Mouse (Mus musculus) thymus, adult 2 months (tissue): ENCODE data around the gene Klf9. TPM values are rescaled to one million over a fixed set of nuclear protein-coding genes. Genes with fewer than 3 reads are reported as not detected.
"Not testable (repeated sequence)": the region's sequence is repeated elsewhere in the genome, so short reads cannot be mapped to it uniquely, and the experiment has no call there.

Source experiments
- DNase-seq: peaks from one replicate; pipeline ENCODE4 v3.0.0; 2021
- H3K27ac ChIP-seq: fragments of 200-500 bp; 2 replicates; pipeline ENCODE4 v1.5.1; 2012; ENCODE audit warnings: low read length, control low read depth; ENCODE audit not compliant: control insufficient read depth, insufficient read depth
- H3K27me3 ChIP-seq: fragments of 200-500 bp; 2 replicates; pipeline ENCODE4 v1.6.1; 2012; ENCODE audit warnings: mild to moderate bottlenecking, low read length, moderate library complexity, mixed read lengths; ENCODE audit not compliant: control insufficient read depth, insufficient read depth
- H3K36me3 ChIP-seq: fragments of 200-500 bp; 2 replicates; pipeline ENCODE4 v1.6.1; 2012; ENCODE audit warnings: mild to moderate bottlenecking, low read length, moderate library complexity; ENCODE audit not compliant: control insufficient read depth, insufficient read depth
- H3K4me1 ChIP-seq: fragments of 200-500 bp; replicated peaks from 2 replicates; pipeline ENCODE4 v1.6.1; 2012; ENCODE audit warnings: low read length; ENCODE audit not compliant: control insufficient read depth, insufficient read depth
- H3K4me3 ChIP-seq: fragments of 200-500 bp; 2 replicates; pipeline ENCODE4 v1.5.1; 2012; ENCODE audit warnings: mild to moderate bottlenecking, low read length, control low read depth, moderate library complexity; ENCODE audit not compliant: control insufficient read depth, insufficient read depth
- CTCF ChIP-seq: fragments of 200-500 bp; IDR thresholded peaks from 2 replicates; pipeline ENCODE4 v1.5.1; 2012; ENCODE audit warnings: mild to moderate bottlenecking, control low read depth, low read length, moderate library complexity, borderline replicate concordance; ENCODE audit not compliant: control insufficient read depth, poor library complexity, insufficient read depth; ENCODE audit errors: extremely low read depth
- POLR2A ChIP-seq: fragments of 200-500 bp; IDR thresholded peaks from 2 replicates; pipeline ENCODE4 v1.6.1; 2012; ENCODE audit warnings: mild to moderate bottlenecking, low read length, control low read depth, moderate library complexity; ENCODE audit not compliant: control insufficient read depth, poor library complexity, insufficient read depth; ENCODE audit errors: extremely low read depth
- WGBS: fragments of 180-500 bp; shearing (Covaris S2); methylation state at CpG from one replicate; pipeline ENCODE4 v1.1.7; 2018; 5-methylcytosine and 5-hydroxymethylcytosine counted together
- polyA plus RNA-seq: library from polyadenylated mRNA; depleted of rRNA; stranded (reverse); fragments of >200 nt; gene quantifications from 2 replicates; pipeline ENCODE4 v1.2.3, GENCODE M21; 2012

Klf9 gene
- polyA plus RNA-seq, 1 experiment = 6.9 TPM

- Histone ChIP-seq H3K27ac (no peak overlapping the region), H3K36me3 (no peaks in the 10 kb centered on the region), H3K4me1 (peaks cover 7% of the 10 kb centered on the region), H3K4me3 (no peak overlapping the region), H3K27me3 (peaks cover 8% of the 10 kb centered on the region; the same call in 1 of the 2 replicates)
- no peak for TF ChIP-seq CTCF
- WGBS = 95% methylated on average over 3 of the region's 3 CpGs
- no peak for DNase-seq
Measured at GRCm38 (mm10) chr19:23145146-23145545, 4.1 kb downstream of the Klf9 start.

- H3K27ac ChIP-seq, H3K4me1 ChIP-seq, H3K27me3 ChIP-seq, H3K36me3 ChIP-seq, DNase-seq, H3K4me3 ChIP-seq: not testable (repeated sequence)
- WGBS = 92% methylated on average over 7 of the region's 7 CpGs
Measured at GRCm38 (mm10) chr19:23145575-23145974, 4.5 kb downstream of the Klf9 start.

- TF ChIP-seq POLR2A (no peak), CTCF (no peak)
- 90% methylated on average over 12 of the region's 12 CpGs for WGBS
- DNase-seq = no peak
- H3K4me3 ChIP-seq = no peak overlapping the region
- no peaks in the 10 kb centered on the region for H3K36me3 ChIP-seq
- H3K27ac ChIP-seq = peak overlapping the region; percentile 21; the same call in 1 of the 2 replicates
- H3K4me1 ChIP-seq = peaks cover 9% of the 10 kb centered on the region
- H3K27me3 ChIP-seq = peaks cover 8% of the 10 kb centered on the region; the same call in 1 of the 2 replicates
Measured at GRCm38 (mm10) chr19:23146409-23146861, 5.4 kb downstream of the Klf9 start.

- no peak for TF ChIP-seq CTCF
- TF ChIP-seq POLR2A = no peak
- no peak for DNase-seq
- H3K4me1 ChIP-seq = 0 out of 2 replicates have a peak, but pooled peaks cover 2% of the 10 kb centered on the region
- H3K36me3 ChIP-seq = no peaks in the 10 kb centered on the region
- H3K4me3 ChIP-seq = no peak overlapping the region
- no peaks in the 10 kb centered on the region for H3K27me3 ChIP-seq
- WGBS = 80% methylated on average over 15 of the region's 15 CpGs
- no peak overlapping the region for H3K27ac ChIP-seq
Measured at GRCm38 (mm10) chr19:23147026-23147966, 6.3 kb downstream of the Klf9 start.

GRCm38 (mm10) chr19:23149465-23150410 is 8.7 kb downstream of the Klf9 start:
- Histone ChIP-seq H3K27ac (no peak overlapping the region), H3K4me1 (0 out of 2 replicates have a peak, but pooled peaks cover 2% of the 10 kb centered on the region), H3K36me3 (no peaks in the 10 kb centered on the region), H3K27me3 (no peaks in the 10 kb centered on the region), H3K4me3 (no peak overlapping the region)
- DNase-seq = no peak
- WGBS = 92% methylated on average over 7 of the region's 7 CpGs
- TF ChIP-seq POLR2A (no peak), CTCF (no peak)

- Histone ChIP-seq H3K4me3 (no peak overlapping the region), H3K4me1 (0 out of 2 replicates have a peak, but pooled peaks cover 2% of the 10 kb centered on the region), H3K36me3 (no peaks in the 10 kb centered on the region), H3K27me3 (no peaks in the 10 kb centered on the region), H3K27ac (no peak overlapping the region)
- TF ChIP-seq CTCF (no peak), POLR2A (no peak)
- WGBS = 94% methylated on average over 14 of the region's 14 CpGs
- DNase-seq = no peak
Measured at GRCm38 (mm10) chr19:23150556-23151265, 9.7 kb downstream of the Klf9 start.
